Mouse (Mus musculus): ENCODE data around the gene Nfia.

DNA sequence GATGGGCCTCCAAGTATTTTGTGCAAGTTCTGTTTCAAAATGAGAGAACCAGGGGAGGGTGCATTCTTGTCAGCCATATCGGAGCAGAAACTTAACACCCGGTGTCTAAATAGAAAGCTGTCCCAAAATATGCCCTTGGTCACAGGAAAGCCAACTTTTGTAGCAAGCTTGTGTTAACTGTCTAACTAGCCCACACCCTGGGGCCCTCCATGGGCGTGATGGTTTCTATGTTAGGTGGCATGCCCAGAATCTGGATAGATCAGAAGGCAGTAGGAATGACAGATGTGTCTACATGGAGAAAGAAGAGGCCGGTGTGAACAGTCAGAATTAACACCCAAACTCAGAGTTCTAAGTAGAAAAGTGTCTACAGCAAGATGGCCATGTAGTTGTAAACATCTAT is 282.5 kb downstream of the Nfia start:
- TF ChIP-seq POLR2A (IDR thresholded peaks at IDR 0.05; ENCODE audit: borderline replicate concordance, extremely low read depth, low read depth, low read length) (no peak), CTCF (IDR thresholded peaks at IDR 0.05; ENCODE audit: insufficient read depth, low read length) (no peak)

Data from lung, adult 2 months (tissue).